Mouse (Mus musculus) spleen, adult 2 months (tissue): ENCODE measurements around the gene Wfdc3. TPM values are rescaled to one million over a fixed set of nuclear protein-coding genes. Genes with fewer than 3 reads are reported as not detected.

ENCODE experiments used
- DNase-seq, 2 experiments: peaks; one replicate each; pipeline versions ENCODE4 v3.0.0 to v3.0.0-alpha.2; 2012 to 2021; ENCODE audit warnings: low spot score in 2 of 2, low read depth in 1 of 2
- H3K27ac ChIP-seq: fragments of 200-500 bp; 2 replicates; pipeline ENCODE4 v1.5.1; 2012; ENCODE audit warnings: low read length, inconsistent platforms; ENCODE audit not compliant: insufficient read depth
- H3K27me3 ChIP-seq: fragments of 200-500 bp; 2 replicates; pipeline ENCODE4 v1.6.1; 2012; ENCODE audit warnings: mild to moderate bottlenecking, moderate library complexity, low read length, inconsistent platforms; ENCODE audit not compliant: control insufficient read depth, insufficient read depth
- H3K36me3 ChIP-seq: fragments of 200-500 bp; 2 replicates; pipeline ENCODE4 v1.6.1; 2012; ENCODE audit warnings: mild to moderate bottlenecking, low read length, inconsistent platforms; ENCODE audit not compliant: control insufficient read depth, insufficient read depth
- H3K4me1 ChIP-seq: fragments of 200-500 bp; 2 replicates; pipeline ENCODE4 v1.6.1; 2011; ENCODE audit warnings: inconsistent platforms; ENCODE audit not compliant: control insufficient read depth, insufficient read depth, insufficient read length
- H3K4me3 ChIP-seq: fragments of 200-500 bp; 2 replicates; pipeline ENCODE4 v1.5.1; 2011; ENCODE audit warnings: mild to moderate bottlenecking, inconsistent platforms; ENCODE audit not compliant: insufficient read depth, insufficient read length; ENCODE audit errors: extremely low read depth
- CTCF ChIP-seq: fragments of 200-500 bp; IDR thresholded peaks from 2 replicates; pipeline ENCODE4 v1.5.1; 2011; ENCODE audit warnings: mild to moderate bottlenecking, inconsistent platforms; ENCODE audit not compliant: insufficient read depth, insufficient read length, insufficient replicate concordance; ENCODE audit errors: extremely low read depth
- POLR2A ChIP-seq: fragments of 200-500 bp; IDR thresholded peaks from 2 replicates; pipeline ENCODE4 v1.6.1; 2011; ENCODE audit warnings: low read depth, low read length, inconsistent platforms
- WGBS: fragments of 180-500 bp; shearing (Covaris S2); methylation state at CpG from one replicate; pipeline ENCODE4 v1.1.7; 2018; 5-methylcytosine and 5-hydroxymethylcytosine counted together
- polyA plus RNA-seq: library from polyadenylated mRNA; depleted of rRNA; stranded (reverse); fragments of >200 nt; gene quantifications from 2 replicates; pipeline ENCODE4 v1.2.3, GENCODE M21; 2012

Gene Wfdc3
- polyA plus RNA-seq, 1 experiment: 0.34 TPM

DNA sequence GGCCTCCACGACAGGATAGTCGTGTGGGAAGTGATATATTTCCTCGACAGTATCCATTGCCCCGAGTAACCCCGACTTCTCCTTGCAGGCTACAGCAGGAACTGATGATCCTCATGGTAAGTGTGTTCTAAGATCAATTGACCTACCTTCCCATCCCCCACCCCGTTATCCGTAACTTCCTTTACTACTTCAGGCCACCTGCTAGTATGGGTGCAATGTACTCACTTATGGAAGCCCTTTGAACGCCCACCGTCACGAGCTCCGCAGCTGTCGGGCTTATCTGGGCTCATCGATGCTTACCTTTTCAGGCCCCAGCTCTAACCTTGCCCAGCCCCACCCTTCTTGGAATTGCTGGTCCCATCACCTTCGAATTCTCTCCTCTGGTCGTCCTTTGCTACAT lies 24.5 kb upstream of the Wfdc3 start:
- TF ChIP-seq POLR2A: no peak
- TF ChIP-seq CTCF: no peak
- H3K4me3 ChIP-seq: peak overlapping the region; percentile 62; the same call in 1 of the 2 replicates
- DNase-seq: no peak
- WGBS: 3% methylated on average over 15 of the region's 15 CpGs
- no peaks in the 10 kb centered on the region; the same call in 1 of the 2 replicates for H3K4me1 ChIP-seq
- H3K36me3 ChIP-seq: peaks cover 7% of the 10 kb centered on the region
- H3K27ac ChIP-seq: no peak overlapping the region
- no peaks in the 10 kb centered on the region for H3K27me3 ChIP-seq

DNA sequence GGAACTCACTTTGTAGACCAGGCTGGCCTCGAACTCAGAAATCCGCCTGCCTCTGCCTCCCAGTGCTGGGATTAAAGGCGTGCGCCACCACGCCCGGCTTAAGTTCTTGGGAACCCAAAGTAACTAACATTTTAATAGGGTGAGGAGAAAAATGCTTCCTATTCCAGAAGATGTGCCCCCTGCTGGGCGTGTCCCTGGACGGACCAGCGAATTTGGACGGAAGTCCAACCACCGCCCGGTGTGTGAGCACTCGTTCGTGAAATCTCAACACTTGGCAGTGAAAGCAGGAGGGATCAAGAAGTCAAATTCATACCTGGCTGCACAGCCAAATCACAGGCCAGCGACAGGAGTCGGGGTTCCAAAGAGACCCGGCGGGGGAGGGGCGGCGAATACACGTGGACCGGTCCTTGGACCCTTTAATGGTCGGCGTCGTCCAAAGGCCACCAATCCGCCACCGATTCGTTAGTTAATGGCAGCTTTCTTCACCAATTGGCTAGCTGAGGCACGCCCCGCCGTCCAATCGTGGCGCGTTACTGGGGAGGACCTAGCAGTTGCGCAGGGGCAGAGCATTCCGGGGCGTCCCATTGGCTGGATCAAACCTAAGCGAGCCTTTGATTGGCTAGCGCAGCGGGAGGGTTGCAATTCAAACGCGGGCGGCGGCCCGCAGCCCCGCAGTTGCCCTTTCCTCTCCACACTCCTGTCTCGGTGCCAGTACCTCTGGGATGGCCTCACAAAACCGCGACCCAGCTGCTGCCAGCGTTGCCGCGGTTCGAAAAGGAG lies 23.7 kb upstream of the Wfdc3 start, which contains the start of gene Ube2c:
TSS of gene Ube2c (plus strand) at position 641 of the 780 bp plus-strand sequence.
- Histone ChIP-seq H3K4me3 (peak within 1 kb of the TSS; percentile 62), H3K36me3 (peaks cover 11% of the 10 kb centered on the region), H3K27ac (peak within 1 kb of the TSS; percentile 13; the same call in 1 of the 2 replicates), H3K27me3 (no peaks in the 10 kb centered on the region), H3K4me1 (no peaks in the 10 kb centered on the region; the same call in 1 of the 2 replicates)
- 2% methylated on average over 53 of the region's 53 CpGs for WGBS
- DNase-seq: peak; percentile 94 to 98
- no peak; the same call in 1 of the 2 replicates for TF ChIP-seq CTCF
- TF ChIP-seq POLR2A: no peak

DNA sequence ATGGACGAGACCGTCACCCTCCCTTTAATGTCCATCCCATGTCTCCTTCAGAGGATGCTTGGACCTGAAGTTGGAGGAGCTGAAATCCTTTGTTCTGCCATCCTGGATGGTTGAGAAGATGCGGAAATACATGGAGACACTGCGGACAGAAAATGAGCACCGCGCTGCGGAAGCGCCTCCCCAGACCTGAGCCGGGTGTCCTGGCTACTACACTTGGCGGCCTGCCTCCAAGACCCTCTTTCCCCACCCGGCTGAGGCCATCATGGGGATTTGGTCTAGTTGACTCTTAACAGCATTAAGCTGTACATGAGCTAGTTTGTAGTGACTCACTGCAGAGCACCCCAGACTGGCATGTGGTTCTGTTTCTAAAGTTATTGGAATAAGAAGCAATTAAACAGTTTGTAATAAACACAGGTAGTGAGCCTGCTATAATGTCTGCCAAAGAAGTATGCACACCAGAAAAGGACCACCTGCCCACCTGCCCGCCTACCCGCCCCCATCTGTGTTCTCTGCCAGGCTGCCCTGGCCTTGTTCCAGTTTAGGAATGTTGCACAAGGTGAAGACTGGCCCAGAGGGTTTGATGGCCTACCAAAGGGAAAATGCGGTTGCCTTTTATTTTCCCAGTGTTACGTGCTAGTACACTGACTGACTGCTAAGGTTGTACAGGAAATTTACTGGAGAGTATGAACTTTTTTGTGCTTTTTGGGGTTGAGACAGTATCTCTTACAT lies 22.2 kb upstream of the Wfdc3 start:
- 96% methylated on average over 15 of the region's 15 CpGs for WGBS
- Histone ChIP-seq H3K27me3 (no peaks in the 10 kb centered on the region), H3K4me3 (no peak overlapping the region), H3K4me1 (no peaks in the 10 kb centered on the region; the same call in 1 of the 2 replicates), H3K27ac (no peak overlapping the region), H3K36me3 (peaks cover 11% of the 10 kb centered on the region)
- DNase-seq: no peak
- TF ChIP-seq POLR2A (no peak), CTCF (no peak)

DNA sequence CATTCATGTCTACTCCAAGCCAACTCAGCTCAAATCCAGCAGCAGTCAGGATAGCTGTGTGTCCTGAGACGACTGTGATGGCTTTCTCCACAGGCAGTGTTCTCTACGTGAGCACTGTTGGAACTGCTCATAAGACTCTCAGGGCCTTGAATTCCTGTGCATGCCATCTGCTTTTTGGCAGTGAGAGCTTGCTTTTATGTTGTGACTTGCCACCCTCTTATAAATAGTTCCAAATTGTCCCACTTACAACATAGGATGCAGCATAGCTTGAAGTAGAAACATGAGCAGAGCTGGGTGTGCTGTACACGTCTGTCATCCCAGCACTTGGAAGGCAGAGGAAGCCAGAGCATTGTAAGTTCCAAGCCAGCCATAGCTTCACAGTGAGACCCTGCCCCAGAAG lies 20.1 kb upstream of the Wfdc3 start:
- no peak overlapping the region for H3K27ac ChIP-seq
- H3K4me1 ChIP-seq: no peaks in the 10 kb centered on the region; the same call in 1 of the 2 replicates
- no peak for DNase-seq
- TF ChIP-seq CTCF: no peak
- TF ChIP-seq POLR2A: no peak
- H3K36me3 ChIP-seq: peaks cover 14% of the 10 kb centered on the region
- H3K27me3 ChIP-seq: no peaks in the 10 kb centered on the region
- no peak overlapping the region for H3K4me3 ChIP-seq
- WGBS: 92% methylated on average over 3 of the region's 3 CpGs

DNA sequence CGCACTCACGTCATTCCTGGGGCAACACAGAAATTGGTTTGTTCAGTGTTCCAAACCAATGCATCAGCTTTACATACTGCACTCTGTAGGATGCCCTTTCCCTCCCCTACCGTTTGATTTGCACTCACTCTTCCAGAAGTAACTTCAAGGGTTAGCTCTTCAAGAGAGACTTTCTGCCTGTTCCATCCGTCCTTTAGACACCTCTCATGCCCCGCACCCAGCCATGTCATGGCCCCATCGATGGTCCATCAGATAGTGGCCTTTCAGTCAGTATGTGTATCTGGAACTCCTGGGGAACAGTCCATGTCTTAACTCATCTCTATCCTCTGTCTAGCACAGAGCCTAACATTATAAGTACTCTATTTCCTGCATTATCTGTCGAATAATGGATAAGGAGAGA lies 16.9 kb upstream of the Wfdc3 start:
- H3K36me3 ChIP-seq: peaks cover 22% of the 10 kb centered on the region

DNA sequence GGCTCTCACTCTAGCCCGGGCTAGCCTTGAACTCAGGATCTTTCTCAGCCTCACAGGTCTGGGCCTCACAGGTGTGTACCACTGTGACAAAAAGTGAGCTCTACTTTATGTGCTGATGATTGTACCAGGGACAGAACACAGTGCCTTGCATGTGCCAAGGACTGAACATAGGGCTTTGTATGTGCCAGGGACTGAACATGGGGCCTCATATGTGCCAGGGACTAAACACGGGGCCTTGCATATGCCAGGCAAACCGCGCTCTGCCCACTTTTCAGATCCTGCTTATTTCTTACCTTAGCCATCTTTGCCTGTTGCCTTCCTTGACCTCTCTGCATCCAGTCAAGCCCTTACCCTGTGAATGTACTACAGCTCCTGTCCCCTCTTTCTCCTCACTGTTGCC lies 16.2 kb upstream of the Wfdc3 start:
- no peak overlapping the region; the same call in 1 of the 2 replicates for H3K27ac ChIP-seq

More for the DNA sequence above, 16.9 kb upstream of the Wfdc3 start:
- H3K4me3 ChIP-seq: no peak overlapping the region
- 89% methylated on average over 7 of the region's 7 CpGs for WGBS
- H3K4me1 ChIP-seq: no peaks in the 10 kb centered on the region
- DNase-seq: no peak
- no peak overlapping the region for H3K27ac ChIP-seq
- H3K27me3 ChIP-seq: no peaks in the 10 kb centered on the region
- TF ChIP-seq CTCF (no peak), POLR2A (no peak)

More for the DNA sequence above, 16.2 kb upstream of the Wfdc3 start:
- Histone ChIP-seq H3K4me1 (no peaks in the 10 kb centered on the region), H3K27me3 (no peaks in the 10 kb centered on the region), H3K4me3 (no peak overlapping the region), H3K36me3 (peaks cover 27% of the 10 kb centered on the region)
- TF ChIP-seq CTCF (no peak), POLR2A (no peak)
- DNase-seq: no peak
- 93% methylated on average over 4 of the region's 4 CpGs for WGBS
